In the genomic region with DNA sequence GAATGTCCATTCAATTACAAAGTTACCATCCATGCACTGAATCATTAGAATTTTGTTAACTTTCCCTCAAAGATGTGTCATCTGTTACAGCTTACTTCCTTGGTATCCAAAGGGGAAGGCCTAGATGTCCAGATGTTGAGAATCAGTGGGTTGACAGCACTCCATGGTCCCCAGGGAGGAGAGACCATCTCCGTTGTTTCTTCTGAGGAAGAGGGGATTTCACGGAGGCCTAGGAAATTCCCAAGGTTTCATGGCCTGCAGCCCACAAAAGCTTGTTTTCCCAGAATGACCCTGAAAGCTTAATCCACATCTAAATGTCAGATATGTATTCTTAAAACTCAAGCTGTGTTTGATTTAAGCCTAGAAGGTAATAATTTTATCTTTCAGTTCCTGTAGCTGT, we compare ENCODE assay signal across 16 mouse cellular contexts.
DNase-seq lines count a peak whose midpoint lies in the region; ATAC-seq and TF ChIP-seq lines count a peak whose summit lies in the region.
"Had no signal": no experiment of that assay in that cellular context is flagged by ENCODE, and none has a peak within 500 bp of the region (broad histone marks: within the 10 kb centered on the region; RNA-seq: fewer than 3 reads in every experiment).

No protein-coding gene starts in this region.

- no peaks in the 10 kb centered on the region for H3K9me3 ChIP-seq in kidney, embryonic 15.5 days (replicated peaks)
- no peaks in the 10 kb centered on the region for H3K9me3 ChIP-seq in stomach, embryonic 14.5 days (ENCODE audit: control insufficient read depth, low read depth, low read length)
- no peaks in the 10 kb centered on the region for H3K9me3 ChIP-seq in stomach, postnatal 0 days (ENCODE audit: control insufficient read depth, low read length)
- H3K9me3 ChIP-seq in stomach, embryonic 16.5 days (replicated peaks; ENCODE audit: control insufficient read depth, low read length) = no peaks in the 10 kb centered on the region
- H3K9me3 ChIP-seq: embryonic facial prominence, embryonic 15.5 days; G1E; limb, embryonic 15.5 days; stomach, embryonic 15.5 days had no signal

- no peak overlapping the region for H3K9ac ChIP-seq in kidney, embryonic 15.5 days
- no peak overlapping the region for H3K9ac ChIP-seq in stomach, embryonic 14.5 days (replicated peaks; ENCODE audit: low read depth, low read length)
- H3K9ac ChIP-seq in stomach, postnatal 0 days (ENCODE audit: low read length) = no peak overlapping the region
- H3K9ac ChIP-seq in stomach, embryonic 16.5 days (ENCODE audit: low read length) = no peak overlapping the region
- H3K9ac ChIP-seq: embryonic facial prominence, embryonic 15.5 days; forebrain, postnatal 0 days; limb, embryonic 15.5 days; stomach, embryonic 15.5 days had no signal

- no peak overlapping the region for H3K4me2 ChIP-seq in kidney, embryonic 15.5 days
- no peak overlapping the region for H3K4me2 ChIP-seq in stomach, embryonic 14.5 days (replicated peaks; ENCODE audit: low read depth, low read length)
- H3K4me2 ChIP-seq in stomach, postnatal 0 days (replicated peaks; ENCODE audit: low read depth) = no peak overlapping the region
- H3K4me2 ChIP-seq in stomach, embryonic 16.5 days (ENCODE audit: low read depth, low read length) = no peak overlapping the region
- H3K4me2 ChIP-seq: embryonic facial prominence, embryonic 15.5 days; limb, embryonic 15.5 days; stomach, embryonic 15.5 days had no signal

- H3K4me1 ChIP-seq in kidney, adult 2 months (ENCODE audit: control insufficient read depth, insufficient read depth, low read length) = no peaks in the 10 kb centered on the region
- no peaks in the 10 kb centered on the region for H3K4me1 ChIP-seq in kidney, embryonic 15.5 days
- H3K4me1 ChIP-seq in stomach, embryonic 14.5 days (ENCODE audit: control insufficient read depth, insufficient read depth, low read length) = 0 out of 2 replicates have a peak, but pooled peaks cover 7% of the 10 kb centered on the region
- no peaks in the 10 kb centered on the region for H3K4me1 ChIP-seq in stomach, postnatal 0 days (replicated peaks; ENCODE audit: control insufficient read depth, insufficient read depth)
- H3K4me1 ChIP-seq in stomach, embryonic 16.5 days (ENCODE audit: control insufficient read depth, insufficient read depth, low read length) = peaks cover 3% of the 10 kb centered on the region; the same call in 1 of the 2 replicates
- H3K4me1 ChIP-seq: embryonic facial prominence, embryonic 15.5 days; limb, embryonic 15.5 days; stomach, embryonic 15.5 days had no signal

- TF ChIP-seq POLR2A in kidney, adult 2 months (IDR thresholded peaks at IDR 0.05; ENCODE audit: low read depth, low read length) = no peak

- TF ChIP-seq CTCF in kidney, adult 2 months (conservative IDR thresholded peaks at IDR 0.05; ENCODE audit: insufficient read depth, insufficient read length, low read depth, low read length) = no peak
- TF ChIP-seq CTCF in stomach, postnatal 0 days (IDR thresholded peaks at IDR 0.05; ENCODE audit: low read depth) = no peak

- DNase-seq in embryo, embryonic 11 days = peak; percentile 26
- no peak for DNase-seq in embryo, embryonic 10.5 days (ENCODE audit: low spot score)
- DNase-seq in kidney, adult 2 months = peak; percentile 7
- no peak for DNase-seq in stomach, postnatal 0 days (ENCODE audit: low spot score)
- no peak for DNase-seq in layer of hippocampus, adult 11-12 months (ENCODE audit: low spot score)
- DNase-seq: cerebellum, adult 11-12 months; cerebellum, postnatal 36 days; forebrain, postnatal 0 days; right cerebral cortex, postnatal 14 days had no signal

- H3K27ac ChIP-seq in kidney, adult 2 months (ENCODE audit: insufficient read depth, low read depth, low read length) = no peak overlapping the region
- H3K27ac ChIP-seq in kidney, embryonic 15.5 days = no peak overlapping the region
- H3K27ac ChIP-seq in stomach, embryonic 14.5 days (ENCODE audit: low read length) = peak overlapping the region; percentile 16; the same call in 1 of the 2 replicates
- no peak overlapping the region for H3K27ac ChIP-seq in stomach, postnatal 0 days (replicated peaks)
- no peak overlapping the region for H3K27ac ChIP-seq in stomach, embryonic 16.5 days (ENCODE audit: low read length)
- H3K27ac ChIP-seq: embryonic facial prominence, embryonic 15.5 days; limb, embryonic 15.5 days; stomach, embryonic 15.5 days had no signal

- H3K4me3 ChIP-seq in kidney, adult 2 months (ENCODE audit: insufficient read depth, low read depth, low read length) = no peak overlapping the region
- no peak overlapping the region for H3K4me3 ChIP-seq in kidney, embryonic 15.5 days (replicated peaks)
- H3K4me3 ChIP-seq in stomach, embryonic 14.5 days (ENCODE audit: low read depth, low read length) = no peak overlapping the region
- H3K4me3 ChIP-seq in stomach, postnatal 0 days (ENCODE audit: low read depth, low read length) = no peak overlapping the region
- no peak overlapping the region for H3K4me3 ChIP-seq in stomach, embryonic 16.5 days (replicated peaks; ENCODE audit: low read length)
- H3K4me3 ChIP-seq: embryonic facial prominence, embryonic 15.5 days; limb, embryonic 15.5 days; stomach, embryonic 15.5 days had no signal

- TF ChIP-seq EP300 in stomach, postnatal 0 days (optimal IDR thresholded peaks at IDR 0.05) = no peak

- H3K36me3 ChIP-seq in kidney, adult 2 months (ENCODE audit: control insufficient read depth, insufficient read depth, low read length) = no peaks in the 10 kb centered on the region
- H3K36me3 ChIP-seq in kidney, embryonic 15.5 days = no peaks in the 10 kb centered on the region
- H3K36me3 ChIP-seq in stomach, embryonic 14.5 days (ENCODE audit: control insufficient read depth, insufficient read depth, low read length) = no peaks in the 10 kb centered on the region
- no peaks in the 10 kb centered on the region for H3K36me3 ChIP-seq in stomach, postnatal 0 days (ENCODE audit: control insufficient read depth, insufficient read depth, low read length)
- no peaks in the 10 kb centered on the region for H3K36me3 ChIP-seq in stomach, embryonic 16.5 days (ENCODE audit: control insufficient read depth, insufficient read depth, low read length)
- H3K36me3 ChIP-seq: embryonic facial prominence, embryonic 15.5 days; G1E; limb, embryonic 15.5 days; stomach, embryonic 15.5 days had no signal

- H3K27me3 ChIP-seq in kidney, adult 2 months (replicated peaks; ENCODE audit: control insufficient read depth, insufficient read depth, low read length) = no peaks in the 10 kb centered on the region
- H3K27me3 ChIP-seq in kidney, embryonic 15.5 days = no peaks in the 10 kb centered on the region
- H3K27me3 ChIP-seq in stomach, embryonic 14.5 days (ENCODE audit: control insufficient read depth, insufficient read depth, low read length) = no peaks in the 10 kb centered on the region
- H3K27me3 ChIP-seq in stomach, postnatal 0 days (ENCODE audit: control insufficient read depth, insufficient read depth, low read length) = no peaks in the 10 kb centered on the region
- H3K27me3 ChIP-seq in stomach, embryonic 16.5 days (ENCODE audit: control insufficient read depth, insufficient read depth, low read length) = no peaks in the 10 kb centered on the region
- H3K27me3 ChIP-seq: embryonic facial prominence, embryonic 15.5 days; limb, embryonic 15.5 days; stomach, embryonic 15.5 days had no signal

- WGBS in kidney, adult 2 months = 65% methylated on average over 2 of the region's 2 CpGs
- 59% methylated on average over 2 of the region's 2 CpGs for WGBS in kidney, embryonic 15.5 days
- WGBS in stomach, embryonic 14.5 days = 33% methylated on average over 2 of the region's 2 CpGs
- 22% methylated on average over 2 of the region's 2 CpGs for WGBS in stomach, postnatal 0 days
- 33% methylated on average over 2 of the region's 2 CpGs for WGBS in stomach, embryonic 16.5 days

- ATAC-seq in kidney, embryonic 15.5 days (replicated peaks; ENCODE audit: low FRiP score) = no peak
- peak; percentile 49; the same call in 1 of the 2 replicates for ATAC-seq in stomach, embryonic 14.5 days (ENCODE audit: insufficient number of reproducible peaks, insufficient read depth, low FRiP score, low read depth)
- no peak for ATAC-seq in stomach, postnatal 0 days (ENCODE audit: low FRiP score, low TSS enrichment)
- ATAC-seq in stomach, embryonic 16.5 days (ENCODE audit: insufficient read depth, low FRiP score) = peak; percentile 29; the same call in 1 of the 2 replicates
- ATAC-seq: forebrain, postnatal 0 days had no signal

Comparison
In these comparisons a context has a peak if more than half of its experiments do, and no peak if none do; other contexts are left out.
1. DNase-seq: peak in embryo, embryonic 11 days (single experiment) and kidney, adult 2 months (single experiment); none in embryo, embryonic 10.5 days (single experiment), stomach, postnatal 0 days (single experiment) and layer of hippocampus, adult 11-12 months (single experiment).
2. ATAC-seq: peak in stomach, embryonic 14.5 days (single experiment) and stomach, embryonic 16.5 days (single experiment); none in kidney, embryonic 15.5 days (single experiment) and stomach, postnatal 0 days (single experiment).